Mouse (Mus musculus) c-Kit-positive CD71-negative TER-119-negative erythroid progenitor cells, embryonic 14.5 days (primary cell): ENCODE results near the gene Tmem263.

Experiments
- DNase-seq: peaks from one replicate; pipeline ENCODE4 v3.0.0-alpha.2; 2013; ENCODE audit warnings: low read depth

The Tmem263 gene

GRCm38 (mm10) chr10:85102247-85103084, at the start of gene Tmem263, which contains the start of gene Fhl4:
Gene Tmem263 (plus strand): TSS chr10:85102627.
Gene Fhl4 (minus strand): TSS chr10:85102495.
- DNase-seq: peak; percentile 79

GRCm38 (mm10) chr10:85054876-85055275, 47.6 kb upstream of the Tmem263 start:
- no peak for DNase-seq

- no peak for DNase-seq
Observed at GRCm38 (mm10) chr10:85071605-85072152, 30.7 kb upstream of the Tmem263 start.

- no peak for DNase-seq
Observed at GRCm38 (mm10) chr10:85101841-85102240, 586 bp upstream of the Tmem263 start.

GRCm38 (mm10) chr10:85103085-85103885, 858 bp downstream of the Tmem263 start:
- DNase-seq: peak; percentile 14

- DNase-seq: no peak
Observed at GRCm38 (mm10) chr10:85114409-85114808, 12.0 kb downstream of the Tmem263 start.

- no peak for DNase-seq
Observed at GRCm38 (mm10) chr10:85125184-85125583, 22.8 kb downstream of the Tmem263 start.

- DNase-seq: peak; percentile 91
Observed at GRCm38 (mm10) chr10:85127395-85128287, 25.2 kb downstream of the Tmem263 start, which contains the start of gene Mterf2. Gene Mterf2 (minus strand): TSS chr10:85128027.

GRCm38 (mm10) chr10:85128453-85128852, 26.0 kb downstream of the Tmem263 start:
- peak; percentile 44 for DNase-seq

GRCm38 (mm10) chr10:85136573-85136972, 34.1 kb downstream of the Tmem263 start:
- DNase-seq: no peak

GRCm38 (mm10) chr10:85141465-85141864, 39.0 kb downstream of the Tmem263 start:
- no peak for DNase-seq

GRCm38 (mm10) chr10:85146282-85146681, 43.9 kb downstream of the Tmem263 start:
- no peak for DNase-seq

- DNase-seq: no peak
Observed at GRCm38 (mm10) chr10:85149226-85149625, 46.8 kb downstream of the Tmem263 start.

- peak; percentile 36 for DNase-seq
Observed at GRCm38 (mm10) chr10:85154195-85154594, 51.8 kb downstream of the Tmem263 start.

- no peak for DNase-seq
Observed at GRCm38 (mm10) chr10:85157451-85157850, 55.0 kb downstream of the Tmem263 start.

- no peak for DNase-seq
Observed at GRCm38 (mm10) chr10:85159989-85160619, 57.7 kb downstream of the Tmem263 start.

- no peak for DNase-seq
Observed at GRCm38 (mm10) chr10:85161745-85162351, 59.4 kb downstream of the Tmem263 start.

GRCm38 (mm10) chr10:85164791-85165190, 62.4 kb downstream of the Tmem263 start:
- DNase-seq: no peak

- no peak for DNase-seq
Observed at GRCm38 (mm10) chr10:85165306-85165705, 62.9 kb downstream of the Tmem263 start.
